Mouse (Mus musculus) lung, postnatal 0 days (tissue): ENCODE data around the gene Cfap221.

Experiments
- CTCF ChIP-seq: IDR thresholded peaks from 2 replicates; pipeline ENCODE4 v1.5.1; 2016; ENCODE audit warnings: antibody characterized with exemption, mild to moderate bottlenecking
- EP300 ChIP-seq: IDR thresholded peaks from 2 replicates; pipeline ENCODE4 v1.6.1; 2016; ENCODE audit warnings: antibody characterized with exemption, mild to moderate bottlenecking, control low read depth

DNA sequence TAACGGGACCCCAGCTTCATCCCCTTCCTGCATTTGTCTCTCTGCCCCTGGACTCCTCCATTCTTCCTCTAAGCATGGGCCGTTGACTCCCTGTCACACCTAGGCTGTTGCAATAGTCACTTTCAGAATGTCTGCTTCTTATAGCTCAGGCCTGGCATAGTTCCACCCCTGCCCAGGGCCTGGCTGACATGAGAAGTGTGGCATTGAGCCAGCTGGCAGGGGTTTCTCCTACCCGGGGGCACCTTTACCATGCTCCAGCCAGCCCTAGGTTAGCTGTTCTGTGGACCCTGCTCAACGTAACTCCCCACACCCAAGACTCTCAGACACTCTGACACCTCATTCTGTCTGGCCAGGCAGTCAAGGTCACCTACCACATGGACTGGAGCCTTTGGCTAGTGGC lies 30.7 kb upstream of the Cfap221 start:
- TF ChIP-seq CTCF (no peak), EP300 (no peak)
